Mouse (Mus musculus) thymus, adult 2 months (tissue): ENCODE measurements around the gene Jarid2.

Experiments used
- CTCF ChIP-seq: fragments of 200-500 bp; IDR thresholded peaks from 2 replicates; pipeline ENCODE4 v1.5.1; 2012; ENCODE audit warnings: mild to moderate bottlenecking, control low read depth, low read length, moderate library complexity, borderline replicate concordance; ENCODE audit not compliant: control insufficient read depth, poor library complexity, insufficient read depth; ENCODE audit errors: extremely low read depth
- POLR2A ChIP-seq: fragments of 200-500 bp; IDR thresholded peaks from 2 replicates; pipeline ENCODE4 v1.6.1; 2012; ENCODE audit warnings: mild to moderate bottlenecking, low read length, control low read depth, moderate library complexity; ENCODE audit not compliant: control insufficient read depth, poor library complexity, insufficient read depth; ENCODE audit errors: extremely low read depth

DNA sequence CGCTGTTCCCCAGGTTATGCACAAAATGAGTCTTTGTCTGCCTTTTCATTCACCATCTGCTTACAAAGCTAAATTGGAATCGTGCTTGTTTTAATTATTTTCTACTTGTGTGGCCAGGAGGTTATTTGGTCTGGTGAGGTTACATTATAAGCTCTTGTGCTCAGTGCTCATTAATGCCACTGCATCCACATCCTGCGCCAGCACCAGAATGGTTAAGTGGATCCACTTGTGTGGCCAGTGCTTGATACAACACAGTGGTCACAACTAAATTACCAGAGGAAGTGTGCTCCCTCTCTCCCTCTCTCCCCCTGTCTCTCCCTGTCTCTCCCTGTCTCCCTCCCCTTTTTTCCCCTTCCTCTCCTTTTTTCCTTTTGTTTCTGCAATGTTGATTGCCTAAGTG lies 66.6 kb downstream of the Jarid2 start:
- no peak for TF ChIP-seq CTCF
- no peak for TF ChIP-seq POLR2A
